Mouse (Mus musculus): ENCODE measurements at regions not wholly inside any gene's neighbourhood (a gene's known extent, or its start where the extent isn't known, plus 50 kb on each side); places are given as distances from the start of the nearest gene placed in this dataset.
"Not testable (repeated sequence)": the region's sequence is repeated elsewhere in the genome, so short reads cannot be mapped to it uniquely, and the experiment has no call there.

DNA sequence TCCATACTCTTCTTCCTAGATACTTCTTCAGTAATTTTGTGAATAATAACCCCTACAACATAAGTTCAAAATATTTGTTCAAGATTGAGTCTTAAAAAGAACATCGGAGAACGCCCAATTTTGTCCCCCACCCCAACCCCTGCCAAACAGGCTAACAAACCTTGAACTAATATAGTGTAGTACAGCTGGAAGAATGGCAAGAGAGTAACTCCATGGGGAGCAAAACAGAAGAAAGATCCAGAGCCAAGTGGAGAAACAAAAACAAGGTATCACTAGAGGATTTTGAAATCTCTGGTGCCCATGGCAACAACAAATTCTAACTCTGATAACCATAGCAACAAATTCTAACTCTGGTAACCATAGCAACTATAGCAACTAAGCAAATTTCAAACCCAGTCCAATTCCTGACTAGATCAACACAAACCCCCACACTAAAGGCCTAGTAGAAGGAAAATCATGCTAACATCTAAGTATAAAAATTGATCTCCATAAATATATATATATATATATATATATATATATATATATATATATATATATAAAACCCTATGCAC lies 74.2 kb upstream of the Magee2 start:
- H3K36me3 ChIP-seq (replicated peaks; ENCODE audit: insufficient read depth, low read length), result no peaks in the 10 kb centered on the region
- DNase-seq, result no peak
- WGBS (ENCODE audit: insufficient replicate concordance), result 74% methylated on average over 2 of the region's 2 CpGs
- TF ChIP-seq EP300 (IDR thresholded peaks at IDR 0.05; ENCODE audit: low read depth) (no peak), CTCF (IDR thresholded peaks at IDR 0.05; ENCODE audit: low read depth) (no peak)
- H3K4me1 ChIP-seq (ENCODE audit: insufficient read depth), result no peaks in the 10 kb centered on the region
- H3K27me3 ChIP-seq (ENCODE audit: insufficient read depth, low read length), result 0 out of 2 replicates have a peak, but pooled peaks cover 2% of the 10 kb centered on the region
- no peak overlapping the region for H3K9ac ChIP-seq (replicated peaks)
- ATAC-seq, result no peak
- H3K4me3 ChIP-seq (ENCODE audit: low read depth, low read length), result no peak overlapping the region
- H3K27ac ChIP-seq (ENCODE audit: low read depth), result no peak overlapping the region
- no peak overlapping the region for H3K4me2 ChIP-seq (ENCODE audit: low read depth, low read length)
- no peaks in the 10 kb centered on the region for H3K9me3 ChIP-seq (ENCODE audit: low read length)

DNA sequence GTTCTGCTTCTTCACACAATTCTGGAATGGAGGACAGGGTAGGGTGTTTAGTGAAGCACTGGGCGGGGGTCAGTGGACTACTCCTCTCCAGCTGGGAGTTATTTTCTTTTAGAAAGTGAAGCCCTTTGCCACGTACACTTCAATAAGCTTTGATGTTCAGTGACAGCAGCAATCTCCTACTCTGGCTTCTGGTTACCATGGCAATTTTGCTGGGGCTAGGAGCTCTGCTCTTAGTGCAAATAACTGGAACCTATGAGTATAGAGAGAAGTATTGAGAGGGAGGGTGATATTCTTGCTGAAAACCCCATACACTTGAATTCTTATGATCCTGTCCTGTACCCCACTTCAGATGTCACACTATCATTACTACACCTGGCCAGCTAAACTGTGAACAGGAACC lies 94.5 kb upstream of the Magee2 start:
- 52% methylated on average over 2 of the region's 2 CpGs for WGBS (ENCODE audit: insufficient replicate concordance)
- no peak overlapping the region for H3K9ac ChIP-seq (replicated peaks)
- H3K27me3 ChIP-seq (ENCODE audit: insufficient read depth, low read length), result no peaks in the 10 kb centered on the region
- DNase-seq, result no peak
- no peak overlapping the region for H3K27ac ChIP-seq (ENCODE audit: low read depth)
- no peak overlapping the region for H3K4me2 ChIP-seq (ENCODE audit: low read depth, low read length)
- no peak for TF ChIP-seq EP300 (IDR thresholded peaks at IDR 0.05; ENCODE audit: low read depth)
- no peaks in the 10 kb centered on the region for H3K9me3 ChIP-seq (ENCODE audit: low read length)
- no peaks in the 10 kb centered on the region for H3K4me1 ChIP-seq (ENCODE audit: insufficient read depth)
- ATAC-seq, result no peak
- no peak overlapping the region for H3K4me3 ChIP-seq (ENCODE audit: low read depth, low read length)
- no peaks in the 10 kb centered on the region for H3K36me3 ChIP-seq (replicated peaks; ENCODE audit: insufficient read depth, low read length)

DNA sequence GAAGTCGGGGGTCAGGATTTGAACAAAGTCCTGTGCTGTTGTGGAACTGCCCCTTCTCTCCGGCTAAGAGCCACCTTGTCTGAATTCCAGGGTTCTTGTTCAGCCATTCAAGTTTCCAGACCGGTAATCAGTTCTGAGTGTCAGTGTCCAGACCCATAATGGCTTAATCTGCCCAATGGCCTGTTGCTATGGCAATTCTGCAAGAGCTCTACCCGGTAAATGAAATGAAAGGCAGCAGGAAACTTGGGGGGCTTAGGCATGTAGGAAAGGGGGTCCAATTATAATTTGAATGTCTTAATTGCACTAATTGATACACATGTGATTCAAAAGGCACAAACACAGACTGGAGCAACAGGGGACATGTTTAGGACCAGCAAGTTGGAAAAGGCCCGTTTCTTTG lies 95.7 kb upstream of the Magee2 start:
- 73% methylated on average over 3 of the region's 5 CpGs for WGBS (ENCODE audit: insufficient replicate concordance)
- DNase-seq; H3K36me3 ChIP-seq (replicated peaks; ENCODE audit: insufficient read depth, low read length): not testable (repeated sequence)

DNA sequence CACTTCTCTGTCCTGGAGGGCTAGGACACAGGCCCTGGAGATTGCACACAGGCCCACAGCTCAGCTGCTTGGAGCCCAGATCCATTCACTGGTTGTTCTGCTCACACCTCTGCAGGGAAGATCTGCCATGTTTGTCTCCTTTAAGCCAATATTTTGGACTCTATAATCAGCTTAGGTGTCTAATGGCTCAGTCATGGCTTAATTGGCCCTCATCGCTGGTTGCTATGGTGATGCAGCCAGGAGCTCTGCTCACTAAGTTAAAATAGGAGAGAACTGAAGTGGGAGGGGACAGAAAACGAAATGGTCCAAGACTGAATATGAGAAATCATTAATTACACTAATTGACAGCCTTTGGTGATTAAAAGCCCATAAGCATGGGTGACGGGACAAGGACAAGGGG lies 96.3 kb upstream of the Magee2 start:
- DNase-seq; H3K27ac ChIP-seq (ENCODE audit: low read depth); H3K9me3 ChIP-seq (ENCODE audit: low read length); H3K36me3 ChIP-seq (replicated peaks; ENCODE audit: insufficient read depth, low read length); H3K4me1 ChIP-seq (ENCODE audit: insufficient read depth); H3K4me3 ChIP-seq (ENCODE audit: low read depth, low read length); H3K27me3 ChIP-seq (ENCODE audit: insufficient read depth, low read length); H3K4me2 ChIP-seq (ENCODE audit: low read depth, low read length); ATAC-seq; H3K9ac ChIP-seq (replicated peaks): not testable (repeated sequence)
- WGBS (ENCODE audit: insufficient replicate concordance), result 100% methylated on average over 1 of the region's 3 CpGs

More for the DNA sequence above, 95.7 kb upstream of the Magee2 start:
- not testable (repeated sequence) for H3K9ac ChIP-seq (replicated peaks); H3K4me3 ChIP-seq (ENCODE audit: low read depth, low read length); H3K9me3 ChIP-seq (ENCODE audit: low read length); H3K27ac ChIP-seq (ENCODE audit: low read depth); H3K27me3 ChIP-seq (ENCODE audit: insufficient read depth, low read length); H3K4me2 ChIP-seq (ENCODE audit: low read depth, low read length); ATAC-seq; H3K4me1 ChIP-seq (ENCODE audit: insufficient read depth)

DNA sequence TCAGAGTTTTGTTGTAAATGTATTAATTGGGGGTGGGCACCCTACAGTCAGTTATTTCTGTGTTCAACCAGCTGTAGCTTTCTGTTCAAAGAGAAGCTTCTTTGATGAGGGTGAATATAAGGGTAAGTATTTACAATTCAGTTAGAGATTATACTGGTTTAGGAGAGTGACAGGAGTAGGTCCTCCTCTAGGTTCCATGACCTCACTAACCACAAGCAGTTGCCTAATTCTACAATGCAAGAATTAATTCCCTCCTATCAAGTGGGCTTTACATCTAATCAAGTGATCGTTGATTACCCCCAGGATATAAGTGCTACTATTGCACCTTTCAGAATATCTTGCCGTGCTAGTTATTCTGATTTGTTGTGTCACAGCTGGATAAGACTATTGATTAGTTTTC lies 101.1 kb upstream of the Pbdc1 start:
- 73% methylated on average over 2 of the region's 2 CpGs for WGBS (ENCODE audit: insufficient replicate concordance)
- DNase-seq, result no peak
- Histone ChIP-seq H3K27ac (ENCODE audit: low read depth) (no peak overlapping the region), H3K9ac (replicated peaks) (no peak overlapping the region), H3K4me1 (ENCODE audit: insufficient read depth) (no peaks in the 10 kb centered on the region), H3K9me3 (ENCODE audit: low read length) (no peaks in the 10 kb centered on the region), H3K4me3 (ENCODE audit: low read depth, low read length) (no peak overlapping the region), H3K4me2 (ENCODE audit: low read depth, low read length) (no peak overlapping the region), H3K27me3 (ENCODE audit: insufficient read depth, low read length) (peaks cover 3% of the 10 kb centered on the region; the same call in 1 of the 2 replicates), H3K36me3 (replicated peaks; ENCODE audit: insufficient read depth, low read length) (no peaks in the 10 kb centered on the region)
- ATAC-seq, result no peak
- no peak for TF ChIP-seq CTCF (IDR thresholded peaks at IDR 0.05; ENCODE audit: low read depth)
- TF ChIP-seq EP300 (IDR thresholded peaks at IDR 0.05; ENCODE audit: low read depth), result no peak

DNA sequence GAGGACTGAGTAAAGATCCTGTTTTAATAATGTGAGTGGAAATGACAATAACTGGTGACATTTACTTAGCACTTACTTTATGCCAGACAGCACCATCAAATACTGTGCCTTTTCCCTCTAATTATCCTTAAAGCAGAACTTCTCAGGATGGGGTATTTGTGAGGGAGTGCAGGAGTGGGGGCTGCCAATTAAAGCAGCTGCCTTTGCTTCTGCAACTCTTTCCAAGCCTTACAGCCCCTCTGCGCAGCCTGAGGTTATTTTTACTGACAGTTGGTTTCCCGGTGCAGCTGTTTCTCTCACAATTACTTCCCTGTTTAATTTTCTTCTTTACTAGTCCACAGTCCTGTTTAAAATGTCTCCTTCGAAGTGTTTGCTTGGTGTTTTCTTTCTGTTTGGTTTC lies 76.3 kb upstream of the Pbdc1 start:
- WGBS (ENCODE audit: insufficient replicate concordance), result 12% methylated on average over 3 of the region's 3 CpGs
- no peak overlapping the region for H3K9ac ChIP-seq (replicated peaks)
- no peaks in the 10 kb centered on the region for H3K36me3 ChIP-seq (replicated peaks; ENCODE audit: insufficient read depth, low read length)
- no peak overlapping the region for H3K27ac ChIP-seq (ENCODE audit: low read depth)
- H3K4me2 ChIP-seq (ENCODE audit: low read depth, low read length), result no peak overlapping the region
- TF ChIP-seq EP300 (IDR thresholded peaks at IDR 0.05; ENCODE audit: low read depth) (no peak), CTCF (IDR thresholded peaks at IDR 0.05; ENCODE audit: low read depth) (no peak)
- no peak overlapping the region for H3K4me3 ChIP-seq (ENCODE audit: low read depth, low read length)
- no peaks in the 10 kb centered on the region for H3K4me1 ChIP-seq (ENCODE audit: insufficient read depth)
- 0 out of 2 replicates have a peak, but pooled peaks cover under 1% of the 10 kb centered on the region for H3K27me3 ChIP-seq (ENCODE audit: insufficient read depth, low read length)
- DNase-seq, result no peak
- ATAC-seq, result no peak
- H3K9me3 ChIP-seq (ENCODE audit: low read length), result no peaks in the 10 kb centered on the region

DNA sequence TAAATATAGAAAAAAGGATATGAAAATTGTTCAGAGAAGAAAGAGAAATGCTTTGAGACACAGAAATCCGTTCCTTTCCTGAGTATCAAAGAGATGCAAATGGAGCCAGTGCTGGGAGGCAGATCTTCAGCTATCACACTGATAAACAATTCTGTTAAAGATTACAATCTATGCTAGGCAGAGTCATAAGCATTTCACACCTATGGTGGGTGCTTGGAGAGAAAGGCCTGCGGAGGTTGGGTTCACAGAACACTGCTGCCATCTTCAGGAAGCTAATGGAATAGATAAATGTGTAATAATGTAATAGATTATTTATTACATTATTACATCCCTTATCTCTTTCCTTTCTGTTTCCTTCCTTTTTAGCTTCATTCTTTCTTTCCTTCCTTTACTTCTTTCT lies 73.1 kb upstream of the Pbdc1 start:
- Histone ChIP-seq H3K27me3 (ENCODE audit: insufficient read depth, low read length) (no peaks in the 10 kb centered on the region), H3K4me2 (ENCODE audit: low read depth, low read length) (no peak overlapping the region), H3K4me3 (ENCODE audit: low read depth, low read length) (no peak overlapping the region), H3K27ac (ENCODE audit: low read depth) (no peak overlapping the region), H3K36me3 (replicated peaks; ENCODE audit: insufficient read depth, low read length) (no peaks in the 10 kb centered on the region), H3K9ac (replicated peaks) (no peak overlapping the region), H3K9me3 (ENCODE audit: low read length) (no peaks in the 10 kb centered on the region), H3K4me1 (ENCODE audit: insufficient read depth) (no peaks in the 10 kb centered on the region)
- WGBS (ENCODE audit: insufficient replicate concordance), result 14% methylated on average over 2 of the region's 2 CpGs
- no peak for ATAC-seq
- peak; percentile 17 for DNase-seq
- TF ChIP-seq CTCF (IDR thresholded peaks at IDR 0.05; ENCODE audit: low read depth) (peak; percentile 63), EP300 (IDR thresholded peaks at IDR 0.05; ENCODE audit: low read depth) (no peak)
